Mouse (Mus musculus): Measurements from ENCODE around the gene Paxx. TPM values are rescaled to one million over a fixed set of nuclear protein-coding genes. Genes with fewer than 3 reads are reported as not detected.
"Not testable (repeated sequence)": the region's sequence is repeated elsewhere in the genome, so short reads cannot be mapped to it uniquely, and the experiment has no call there.

Paxx gene
- total and polyA plus RNA-seq, 2 experiments from 2014 or later, result 154 to 164 TPM

GRCm38 (mm10) chr2:25423626-25424025, 37.3 kb downstream of the Paxx start:
- Histone ChIP-seq H3K36me3 (ENCODE audit: insufficient read depth) (no peaks in the 10 kb centered on the region), H3K4me3 (ENCODE audit: low read depth, low read length) (no peak overlapping the region), H3K4me2 (ENCODE audit: low read depth) (no peak overlapping the region), H3K9ac (no peak overlapping the region), H3K4me1 (ENCODE audit: insufficient read depth) (no peaks in the 10 kb centered on the region), H3K9me3 (ENCODE audit: low read length) (no peaks in the 10 kb centered on the region), H3K27me3 (ENCODE audit: insufficient read depth, low read length) (no peaks in the 10 kb centered on the region; the same call in 1 of the 2 replicates), H3K27ac (ENCODE audit: low read depth, low read length) (no peak overlapping the region)
- TF ChIP-seq CTCF (IDR thresholded peaks at IDR 0.05; ENCODE audit: low read depth), result no peak
- no peak for DNase-seq
- 62% methylated on average over 1 of the region's 1 CpGs for WGBS
- no peak for ATAC-seq

DNA sequence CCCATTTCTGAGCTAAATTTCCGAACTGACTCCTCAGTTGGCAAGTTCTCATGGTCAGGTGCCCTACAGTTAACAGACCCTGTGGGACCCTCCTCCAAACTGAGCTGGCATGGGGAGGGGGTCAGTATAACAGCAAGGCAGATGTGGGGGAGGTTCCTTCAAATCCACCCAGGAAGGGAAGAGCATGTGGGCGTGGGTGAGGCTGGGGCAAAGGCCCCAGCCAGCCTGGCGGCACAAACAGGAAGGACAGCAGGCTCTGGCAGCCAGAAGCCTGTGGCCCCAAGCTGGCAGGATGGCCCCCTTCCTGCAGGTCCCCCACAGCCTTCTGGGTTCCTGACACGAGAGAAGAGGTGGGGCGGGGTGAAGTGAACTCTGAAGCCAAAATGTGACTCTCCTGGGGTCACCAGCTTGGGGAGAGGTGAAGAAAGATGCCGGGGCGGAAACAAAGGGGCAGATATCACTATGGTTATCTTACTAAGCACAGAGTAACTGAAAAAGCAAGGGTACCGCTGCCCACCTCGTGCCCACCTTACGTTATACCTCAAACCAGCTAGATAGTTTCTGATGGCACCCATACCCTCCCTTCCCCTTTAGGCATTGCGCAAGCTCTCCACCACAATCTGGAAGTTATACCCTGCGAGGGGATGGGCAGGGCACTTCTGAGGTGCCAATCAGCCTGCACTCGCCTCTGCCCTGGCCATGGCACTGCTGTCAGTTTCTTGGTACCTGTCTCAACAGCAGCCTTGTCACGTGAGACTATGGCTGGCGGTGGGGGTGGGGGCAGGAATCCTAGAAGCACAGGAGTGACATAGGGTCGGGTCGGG, 38.1 kb downstream of the Paxx start, which contains the start of gene Fut7:
Gene Fut7 (plus strand): TSS at position 681 of the 824 bp plus-strand sequence.
- Histone ChIP-seq H3K4me2 (ENCODE audit: low read depth) (no peak within 1 kb of the TSS), H3K36me3 (ENCODE audit: insufficient read depth) (no peaks in the 10 kb centered on the region), H3K27me3 (ENCODE audit: insufficient read depth, low read length) (no peaks in the 10 kb centered on the region; the same call in 1 of the 2 replicates), H3K4me1 (ENCODE audit: insufficient read depth) (no peaks in the 10 kb centered on the region), H3K4me3 (ENCODE audit: low read depth, low read length) (no peak within 1 kb of the TSS), H3K9ac (no peak within 1 kb of the TSS), H3K9me3 (ENCODE audit: low read length) (no peaks in the 10 kb centered on the region), H3K27ac (ENCODE audit: low read depth, low read length) (no peak within 1 kb of the TSS)
- WGBS, result 73% methylated on average over 17 of the region's 17 CpGs
- no peak for TF ChIP-seq CTCF (IDR thresholded peaks at IDR 0.05; ENCODE audit: low read depth)
- ATAC-seq (no peak), DNase-seq (no peak)

- no peak overlapping the region for H3K4me2 ChIP-seq (ENCODE audit: low read depth)
- H3K9me3 ChIP-seq (ENCODE audit: low read length), result no peaks in the 10 kb centered on the region
- no peaks in the 10 kb centered on the region for H3K4me1 ChIP-seq (ENCODE audit: insufficient read depth)
- no peaks in the 10 kb centered on the region; the same call in 1 of the 2 replicates for H3K27me3 ChIP-seq (ENCODE audit: insufficient read depth, low read length)
- H3K9ac ChIP-seq, result no peak overlapping the region
- no peaks in the 10 kb centered on the region for H3K36me3 ChIP-seq (ENCODE audit: insufficient read depth)
- no peak overlapping the region for H3K4me3 ChIP-seq (ENCODE audit: low read depth, low read length)
- ATAC-seq (peak; percentile 71), DNase-seq (peak; percentile 75)
- no peak overlapping the region for H3K27ac ChIP-seq (ENCODE audit: low read depth, low read length)
- 23% methylated on average over 3 of the region's 3 CpGs for WGBS
- TF ChIP-seq CTCF (IDR thresholded peaks at IDR 0.05; ENCODE audit: low read depth), result peak; percentile 80
These were observed 39.0 kb downstream of the Paxx start for GRCm38 (mm10) chr2:25421896-25422295.

DNA sequence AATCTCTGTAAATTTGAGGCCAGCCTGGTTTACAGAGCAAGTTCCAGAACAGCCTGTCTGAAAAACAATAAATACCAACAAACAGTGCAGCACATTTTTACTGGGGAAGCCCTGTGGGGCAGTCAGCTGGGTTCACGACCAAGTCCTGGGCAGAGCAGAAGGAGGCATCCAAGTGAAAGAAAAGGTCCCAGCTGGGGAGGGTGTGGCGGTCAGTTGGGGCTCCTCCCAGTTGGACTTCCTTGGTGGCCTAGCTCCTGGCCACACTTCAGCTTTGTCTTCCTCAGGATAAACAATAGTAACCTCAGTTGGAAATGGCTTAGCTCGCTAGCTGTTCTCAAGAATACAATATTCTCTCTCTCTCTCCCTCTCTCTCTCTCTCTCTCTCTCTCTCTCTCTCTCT, 43.5 kb downstream of the Paxx start:
- Histone ChIP-seq H3K36me3 (ENCODE audit: insufficient read depth) (no peaks in the 10 kb centered on the region), H3K4me3 (ENCODE audit: low read depth, low read length) (no peak overlapping the region), H3K4me2 (ENCODE audit: low read depth) (no peak overlapping the region), H3K27me3 (ENCODE audit: insufficient read depth, low read length) (no peaks in the 10 kb centered on the region), H3K9ac (no peak overlapping the region), H3K9me3 (ENCODE audit: low read length) (no peaks in the 10 kb centered on the region), H3K4me1 (ENCODE audit: insufficient read depth) (no peaks in the 10 kb centered on the region), H3K27ac (ENCODE audit: low read depth, low read length) (no peak overlapping the region)
- 14% methylated on average over 3 of the region's 3 CpGs for WGBS
- no peak for DNase-seq
- no peak for TF ChIP-seq CTCF (IDR thresholded peaks at IDR 0.05; ENCODE audit: low read depth)
- ATAC-seq, result no peak

GRCm38 (mm10) chr2:25413436-25413835, 47.5 kb downstream of the Paxx start:
- not testable (repeated sequence) for ATAC-seq; H3K4me2 ChIP-seq (ENCODE audit: low read depth); H3K27me3 ChIP-seq (ENCODE audit: insufficient read depth, low read length); H3K4me3 ChIP-seq (ENCODE audit: low read depth, low read length); H3K27ac ChIP-seq (ENCODE audit: low read depth, low read length); H3K9ac ChIP-seq; H3K9me3 ChIP-seq (ENCODE audit: low read length); DNase-seq; H3K4me1 ChIP-seq (ENCODE audit: insufficient read depth)
- H3K36me3 ChIP-seq (ENCODE audit: insufficient read depth), result peaks cover 29% of the 10 kb centered on the region
- peak; percentile 45 for TF ChIP-seq CTCF (IDR thresholded peaks at IDR 0.05; ENCODE audit: low read depth)

GRCm38 (mm10) chr2:25408908-25409307, 52.0 kb downstream of the Paxx start:
- DNase-seq, result no peak
- Histone ChIP-seq H3K27ac (ENCODE audit: low read depth, low read length) (no peak overlapping the region), H3K4me3 (ENCODE audit: low read depth, low read length) (no peak overlapping the region), H3K4me2 (ENCODE audit: low read depth) (no peak overlapping the region), H3K9ac (no peak overlapping the region), H3K4me1 (ENCODE audit: insufficient read depth) (peaks cover 7% of the 10 kb centered on the region; the same call in 1 of the 2 replicates), H3K36me3 (ENCODE audit: insufficient read depth) (peaks cover 43% of the 10 kb centered on the region), H3K9me3 (ENCODE audit: low read length) (no peaks in the 10 kb centered on the region), H3K27me3 (ENCODE audit: insufficient read depth, low read length) (no peaks in the 10 kb centered on the region)
- ATAC-seq, result no peak
- TF ChIP-seq CTCF (IDR thresholded peaks at IDR 0.05; ENCODE audit: low read depth), result no peak
- 93% methylated on average over 10 of the region's 10 CpGs for WGBS

Small RNA genes within 50 kb of the gene (microRNA-seq; reads per million reads assigned to microRNA genes)
- gene Mir3087, result 0.77 to 1.6 reads per million in 2 experiments

Other genes starting within 250 kb of the Paxx start
Only the 30 nearest of the 44 such genes appear.
- 15.2 and 18.1 TPM in 2 replicates for gene Tprn, start 198.5 kb downstream of the Paxx start, total RNA-seq (2014; rRNA removed)
- 16.4 and 18.8 TPM in 2 replicates for gene Tprn, start 198.5 kb downstream of the Paxx start, polyA plus RNA-seq (2015; fragmentation: Nextera tagmentation; extraction: Ambion mirVana)
- 108 and 127 TPM in 2 replicates for gene Ssna1, start 188.7 kb downstream of the Paxx start, total RNA-seq (2014; rRNA removed)
- gene Ssna1, start 188.7 kb downstream of the Paxx start, polyA plus RNA-seq (2015; fragmentation: Nextera tagmentation; extraction: Ambion mirVana), result 189 and 195 TPM in 2 replicates
- 30.2 and 37.9 TPM in 2 replicates for gene Anapc2, start 188.6 kb downstream of the Paxx start, total RNA-seq (2014; rRNA removed)
- 90.7 and 108 TPM in 2 replicates for gene Anapc2, start 188.6 kb downstream of the Paxx start, polyA plus RNA-seq (2015; fragmentation: Nextera tagmentation; extraction: Ambion mirVana)
- gene Tmem210, start 172.9 kb downstream of the Paxx start, total RNA-seq (2014; rRNA removed), result not detected in 2 replicates
- not detected in 2 replicates for gene Tmem210, start 172.9 kb downstream of the Paxx start, polyA plus RNA-seq (2015; fragmentation: Nextera tagmentation; extraction: Ambion mirVana)
- not detected in 2 replicates for gene Lrrc26, start 171.2 kb downstream of the Paxx start, total RNA-seq (2014; rRNA removed)
- 0.15 TPM in 1 of 2 replicates, not detected in the other for gene Lrrc26, start 171.2 kb downstream of the Paxx start, polyA plus RNA-seq (2015; fragmentation: Nextera tagmentation; extraction: Ambion mirVana)
- gene Grin1, start 141.9 kb downstream of the Paxx start, total RNA-seq (2014; rRNA removed), result 77.3 and 88.5 TPM in 2 replicates
- gene Grin1, start 141.9 kb downstream of the Paxx start, polyA plus RNA-seq (2015; fragmentation: Nextera tagmentation; extraction: Ambion mirVana), result 46.9 and 58.2 TPM in 2 replicates
- gene Man1b1, start 128.8 kb downstream of the Paxx start, total RNA-seq (2014; rRNA removed), result 54.0 and 66.1 TPM in 2 replicates
- 35.5 and 43.8 TPM in 2 replicates for gene Man1b1, start 128.8 kb downstream of the Paxx start, polyA plus RNA-seq (2015; fragmentation: Nextera tagmentation; extraction: Ambion mirVana)
- gene Dpp7, start 104.7 kb downstream of the Paxx start, total RNA-seq (2014; rRNA removed), result 17.4 and 21.7 TPM in 2 replicates
- 15.3 and 19.8 TPM in 2 replicates for gene Dpp7, start 104.7 kb downstream of the Paxx start, polyA plus RNA-seq (2015; fragmentation: Nextera tagmentation; extraction: Ambion mirVana)
- gene Uap1l1, start 95.4 kb downstream of the Paxx start, total RNA-seq (2014; rRNA removed), result 4.1 and 5.2 TPM in 2 replicates
- gene Uap1l1, start 95.4 kb downstream of the Paxx start, polyA plus RNA-seq (2015; fragmentation: Nextera tagmentation; extraction: Ambion mirVana), result 10.4 and 11.9 TPM in 2 replicates
- 13.2 and 13.9 TPM in 2 replicates for gene Sapcd2, start 88.8 kb downstream of the Paxx start, total RNA-seq (2014; rRNA removed)
- gene Sapcd2, start 88.8 kb downstream of the Paxx start, polyA plus RNA-seq (2015; fragmentation: Nextera tagmentation; extraction: Ambion mirVana), result 9.5 and 12.7 TPM in 2 replicates
- 8.2 and 13.5 TPM in 2 replicates for gene Entpd2, start 65.2 kb downstream of the Paxx start, total RNA-seq (2014; rRNA removed)
- 14.2 and 18.2 TPM in 2 replicates for gene Entpd2, start 65.2 kb downstream of the Paxx start, polyA plus RNA-seq (2015; fragmentation: Nextera tagmentation; extraction: Ambion mirVana)
- gene Npdc1, start 61.7 kb downstream of the Paxx start, total RNA-seq (2014; rRNA removed), result 179 and 188 TPM in 2 replicates
- 413 and 442 TPM in 2 replicates for gene Npdc1, start 61.7 kb downstream of the Paxx start, polyA plus RNA-seq (2015; fragmentation: Nextera tagmentation; extraction: Ambion mirVana)
- 1.3 TPM in 1 of 2 replicates, not detected in the other for gene Fut7, start 37.8 kb downstream of the Paxx start, total RNA-seq (2014; rRNA removed)
- gene Fut7, start 37.8 kb downstream of the Paxx start, polyA plus RNA-seq (2015; fragmentation: Nextera tagmentation; extraction: Ambion mirVana), result 0.17 and 0.23 TPM in 2 replicates
- gene Abca2, start 32.4 kb downstream of the Paxx start, total RNA-seq (2014; rRNA removed), result 51.5 and 67.4 TPM in 2 replicates
- 8.8 and 10.5 TPM in 2 replicates for gene Abca2, start 32.4 kb downstream of the Paxx start, polyA plus RNA-seq (2015; fragmentation: Nextera tagmentation; extraction: Ambion mirVana)
- gene Clic3, start 4.3 kb downstream of the Paxx start, total RNA-seq (2014; rRNA removed), result 0.48 TPM in 1 of 2 replicates, not detected in the other
- 2.5 and 3.6 TPM in 2 replicates for gene Clic3, start 4.3 kb downstream of the Paxx start, polyA plus RNA-seq (2015; fragmentation: Nextera tagmentation; extraction: Ambion mirVana)
- gene Ptgds, start 9.0 kb upstream of the Paxx start, total RNA-seq (2014; rRNA removed), result 1,270 and 1,729 TPM in 2 replicates
- 1,561 and 1,919 TPM in 2 replicates for gene Ptgds, start 9.0 kb upstream of the Paxx start, polyA plus RNA-seq (2015; fragmentation: Nextera tagmentation; extraction: Ambion mirVana)
- gene Lcn12, start 32.8 kb upstream of the Paxx start, total RNA-seq (2014; rRNA removed), result not detected in 2 replicates
- gene Lcn12, start 32.8 kb upstream of the Paxx start, polyA plus RNA-seq (2015; fragmentation: Nextera tagmentation; extraction: Ambion mirVana), result not detected in 2 replicates
- 120 and 140 TPM in 2 replicates for gene Fbxw5, start 39.7 kb upstream of the Paxx start, total RNA-seq (2014; rRNA removed)
- 93.8 and 116 TPM in 2 replicates for gene Fbxw5, start 39.7 kb upstream of the Paxx start, polyA plus RNA-seq (2015; fragmentation: Nextera tagmentation; extraction: Ambion mirVana)
- 0.85 and 2.4 TPM in 2 replicates for gene C8g, start 40.6 kb upstream of the Paxx start, total RNA-seq (2014; rRNA removed)
- 4.0 and 4.3 TPM in 2 replicates for gene C8g, start 40.6 kb upstream of the Paxx start, polyA plus RNA-seq (2015; fragmentation: Nextera tagmentation; extraction: Ambion mirVana)
- 8.0 and 9.6 TPM in 2 replicates for gene Traf2, start 85.8 kb upstream of the Paxx start, total RNA-seq (2014; rRNA removed)
- gene Traf2, start 85.8 kb upstream of the Paxx start, polyA plus RNA-seq (2015; fragmentation: Nextera tagmentation; extraction: Ambion mirVana), result 7.8 and 9.2 TPM in 2 replicates
- 151 and 174 TPM in 2 replicates for gene Edf1, start 96.8 kb upstream of the Paxx start, total RNA-seq (2014; rRNA removed)
- 368 and 392 TPM in 2 replicates for gene Edf1, start 96.8 kb upstream of the Paxx start, polyA plus RNA-seq (2015; fragmentation: Nextera tagmentation; extraction: Ambion mirVana)
- 1.0 and 9.0 TPM in 2 replicates for gene Mamdc4, start 113.8 kb upstream of the Paxx start, total RNA-seq (2014; rRNA removed)
- 0.21 and 0.26 TPM in 2 replicates for gene Mamdc4, start 113.8 kb upstream of the Paxx start, polyA plus RNA-seq (2015; fragmentation: Nextera tagmentation; extraction: Ambion mirVana)
- gene Phpt1, start 114.1 kb upstream of the Paxx start, total RNA-seq (2014; rRNA removed), result 33.7 and 43.2 TPM in 2 replicates
- 171 and 185 TPM in 2 replicates for gene Phpt1, start 114.1 kb upstream of the Paxx start, polyA plus RNA-seq (2015; fragmentation: Nextera tagmentation; extraction: Ambion mirVana)
- 13.5 and 16.0 TPM in 2 replicates for gene Ajm1, start 120.7 kb upstream of the Paxx start, total RNA-seq (2014; rRNA removed)
- gene Ajm1, start 120.7 kb upstream of the Paxx start, polyA plus RNA-seq (2015; fragmentation: Nextera tagmentation; extraction: Ambion mirVana), result 11.3 and 13.7 TPM in 2 replicates
- 68.2 and 79.3 TPM in 2 replicates for gene Rabl6, start 147.4 kb upstream of the Paxx start, total RNA-seq (2014; rRNA removed)
- 51.8 and 54.9 TPM in 2 replicates for gene Rabl6, start 147.4 kb upstream of the Paxx start, polyA plus RNA-seq (2015; fragmentation: Nextera tagmentation; extraction: Ambion mirVana)
- not detected in 2 replicates for gene Ccdc183, start 156.6 kb upstream of the Paxx start, total RNA-seq (2014; rRNA removed)
- 0.36 TPM in 2 replicates for gene Ccdc183, start 156.6 kb upstream of the Paxx start, polyA plus RNA-seq (2015; fragmentation: Nextera tagmentation; extraction: Ambion mirVana)
- gene Tmem141, start 160.9 kb upstream of the Paxx start, total RNA-seq (2014; rRNA removed), result 39.4 and 49.5 TPM in 2 replicates
- gene Tmem141, start 160.9 kb upstream of the Paxx start, polyA plus RNA-seq (2015; fragmentation: Nextera tagmentation; extraction: Ambion mirVana), result 41.9 and 42.7 TPM in 2 replicates
- gene Fcna, start 166.9 kb upstream of the Paxx start, total RNA-seq (2014; rRNA removed), result 3.3 and 4.7 TPM in 2 replicates
- 5.2 and 6.7 TPM in 2 replicates for gene Fcna, start 166.9 kb upstream of the Paxx start, polyA plus RNA-seq (2015; fragmentation: Nextera tagmentation; extraction: Ambion mirVana)
- not detected in 2 replicates for gene Lcn8, start 192.0 kb upstream of the Paxx start, total RNA-seq (2014; rRNA removed)
- not detected in 2 replicates for gene Lcn8, start 192.0 kb upstream of the Paxx start, polyA plus RNA-seq (2015; fragmentation: Nextera tagmentation; extraction: Ambion mirVana)
- gene Lcn5, start 196.9 kb upstream of the Paxx start, total RNA-seq (2014; rRNA removed), result not detected in 2 replicates
- gene Lcn5, start 196.9 kb upstream of the Paxx start, polyA plus RNA-seq (2015; fragmentation: Nextera tagmentation; extraction: Ambion mirVana), result not detected in 2 replicates

All from forebrain, postnatal 0 days (tissue).